Mouse (Mus musculus) stomach, embryonic 16.5 days (tissue): Measurements from ENCODE around the gene Trim43a. TPM values are rescaled to one million over a fixed set of nuclear protein-coding genes. Genes with fewer than 3 reads are reported as not detected.
"Not testable (repeated sequence)": the region's sequence is repeated elsewhere in the genome, so short reads cannot be mapped to it uniquely, and the experiment has no call there.

Source experiments
- ATAC-seq: fragments of 200-750 bp; cut with Nextera tagmentation; 2 replicates; pipeline ENCODE4 v1.8.0; 2017; ENCODE audit warnings: moderate number of reproducible peaks, moderate TSS enrichment; ENCODE audit not compliant: insufficient read depth, low FRiP score
- H3K27ac ChIP-seq: fragments of 300-500 bp; sonication (generic); 2 replicates; pipeline ENCODE4 v1.5.1; 2014; ENCODE audit warnings: low read length
- H3K27me3 ChIP-seq: fragments of 300-500 bp; sonication (generic); 2 replicates; pipeline ENCODE4 v1.6.1; 2014; ENCODE audit warnings: low read length, control low read depth, mixed read lengths; ENCODE audit not compliant: control insufficient read depth, insufficient read depth
- H3K36me3 ChIP-seq: fragments of 300-500 bp; sonication (generic); 2 replicates; pipeline ENCODE4 v1.6.1; 2014; ENCODE audit warnings: low read length; ENCODE audit not compliant: control insufficient read depth, insufficient read depth
- H3K4me1 ChIP-seq: fragments of 300-500 bp; sonication (generic); 2 replicates; pipeline ENCODE4 v1.6.1; 2014; ENCODE audit warnings: low read length, control low read depth, mixed read lengths; ENCODE audit not compliant: control insufficient read depth, insufficient read depth
- H3K4me2 ChIP-seq: fragments of 300-500 bp; sonication (generic); 2 replicates; pipeline ENCODE4 v1.6.1; 2014; ENCODE audit warnings: low read depth, low read length, mixed read lengths
- H3K4me3 ChIP-seq: fragments of 300-500 bp; sonication (generic); replicated peaks from 2 replicates; pipeline ENCODE4 v1.5.1; 2014; ENCODE audit warnings: mild to moderate bottlenecking, low read length
- H3K9ac ChIP-seq: fragments of 300-500 bp; sonication (generic); 2 replicates; pipeline ENCODE4 v1.6.1; 2014; ENCODE audit warnings: low read length
- H3K9me3 ChIP-seq: fragments of 300-500 bp; sonication (generic); replicated peaks from 2 replicates; pipeline ENCODE4 v1.6.1; 2016; ENCODE audit warnings: low read length, control low read depth; ENCODE audit not compliant: control insufficient read depth
- WGBS: fragments of 180-500 bp; shearing (Covaris S2); extraction: QIAGEN DNeasy Blood & Tissue Kit; methylation state at CpG from one replicate; pipeline ENCODE4 v1.1.7; 2014; 5-methylcytosine and 5-hydroxymethylcytosine counted together
- polyA plus RNA-seq: library from polyadenylated mRNA; unstranded; fragments of >200 nt; fragmentation: Nextera tagmentation; extraction: Ambion mirVana; gene quantifications from 2 replicates; pipeline ENCODE4 v1.2.1, GENCODE M21; 2015

Gene Trim43a
- polyA plus RNA-seq: not detected in 2 replicates

DNA sequence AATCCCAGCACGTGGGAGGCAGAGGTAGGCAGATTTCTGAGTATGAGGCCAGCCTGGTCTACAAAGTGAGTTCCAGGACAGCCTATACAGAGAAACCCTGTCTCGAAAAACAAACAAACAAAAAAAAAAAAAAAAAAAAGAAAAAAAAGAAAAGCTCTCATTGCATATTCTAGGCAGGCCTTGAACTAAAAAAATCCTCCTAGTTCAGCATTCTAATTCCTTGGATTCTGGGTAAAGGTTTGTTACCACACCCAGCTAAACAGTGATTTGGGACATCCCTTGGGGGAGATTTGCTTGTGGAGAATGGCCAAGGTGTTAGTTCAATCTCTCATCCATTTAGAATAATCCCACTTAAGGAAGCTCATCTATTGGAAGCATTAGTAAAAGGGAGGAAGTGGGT is at the start of gene Trim43a:
Gene Trim43a, plus strand, starts transcription at position 301 of the 400 bp plus-strand sequence.
- H3K4me1 ChIP-seq, H3K27me3 ChIP-seq, ATAC-seq, H3K9me3 ChIP-seq, H3K27ac ChIP-seq, H3K9ac ChIP-seq, H3K4me3 ChIP-seq, H3K36me3 ChIP-seq, H3K4me2 ChIP-seq: not testable (repeated sequence)
- 85% methylated on average over 2 of the region's 2 CpGs for WGBS

DNA sequence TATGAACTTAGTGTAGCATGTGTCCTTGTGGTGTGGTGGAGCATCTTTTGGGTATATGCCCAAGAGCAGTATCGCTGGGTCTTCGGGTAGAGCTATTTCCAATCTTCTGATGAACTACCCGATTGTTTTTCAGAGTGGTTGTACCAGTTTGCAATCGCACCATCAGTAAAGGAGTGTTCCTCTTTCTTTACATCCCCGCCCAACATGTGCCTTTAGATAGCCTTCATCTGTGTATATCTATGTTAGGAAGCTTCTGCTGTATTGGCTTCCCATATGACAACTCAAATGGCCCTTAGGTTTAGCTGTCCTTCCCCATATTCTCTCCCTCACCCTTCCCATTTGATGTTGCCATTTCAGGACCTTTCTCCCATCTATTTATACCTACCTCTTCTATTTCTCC is 46.6 kb upstream of the Trim43a start:
- no peak overlapping the region for H3K9ac ChIP-seq
- H3K4me3 ChIP-seq: no peak overlapping the region
- no peak overlapping the region for H3K4me2 ChIP-seq
- WGBS: 83% methylated on average over 5 of the region's 5 CpGs
- H3K9me3 ChIP-seq: no peaks in the 10 kb centered on the region
- no peak overlapping the region for H3K27ac ChIP-seq
- no peaks in the 10 kb centered on the region for H3K36me3 ChIP-seq
- H3K4me1 ChIP-seq: no peaks in the 10 kb centered on the region
- H3K27me3 ChIP-seq: no peaks in the 10 kb centered on the region
- ATAC-seq: no peak

DNA sequence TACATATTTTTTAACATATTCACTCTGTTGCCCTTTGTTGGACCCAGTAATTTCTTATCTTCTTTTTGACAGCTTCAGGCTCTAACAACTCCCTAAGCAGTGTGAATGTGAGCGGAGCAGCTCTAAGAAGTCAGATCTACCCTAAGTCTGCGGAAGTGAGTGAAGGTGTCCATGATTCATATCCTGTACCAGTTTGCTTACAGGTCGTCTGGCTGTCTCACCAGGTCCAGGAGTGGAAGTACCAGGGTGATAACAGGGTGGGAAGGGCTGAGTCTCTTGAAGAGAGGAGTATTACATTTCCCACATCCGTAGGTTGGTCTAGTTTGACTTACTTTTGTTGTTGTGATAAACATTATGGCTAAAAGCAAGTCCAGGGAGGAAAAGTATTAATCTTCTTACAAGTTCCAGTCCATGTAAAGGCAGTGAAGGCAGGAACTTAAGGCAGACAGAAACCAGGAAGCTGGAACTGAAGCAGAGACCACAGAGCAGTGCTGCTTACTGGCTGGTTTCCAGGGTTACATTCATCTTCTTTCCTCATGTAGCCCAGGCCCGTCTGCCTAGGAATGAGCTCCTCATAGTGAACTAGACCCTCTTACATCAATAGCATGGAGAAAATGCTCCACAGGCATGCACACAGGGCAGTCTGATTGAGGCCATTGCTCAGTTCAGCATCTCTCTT is 41.0 kb upstream of the Trim43a start:
- WGBS: 53% methylated on average over 5 of the region's 5 CpGs
- ATAC-seq: no peak

DNA sequence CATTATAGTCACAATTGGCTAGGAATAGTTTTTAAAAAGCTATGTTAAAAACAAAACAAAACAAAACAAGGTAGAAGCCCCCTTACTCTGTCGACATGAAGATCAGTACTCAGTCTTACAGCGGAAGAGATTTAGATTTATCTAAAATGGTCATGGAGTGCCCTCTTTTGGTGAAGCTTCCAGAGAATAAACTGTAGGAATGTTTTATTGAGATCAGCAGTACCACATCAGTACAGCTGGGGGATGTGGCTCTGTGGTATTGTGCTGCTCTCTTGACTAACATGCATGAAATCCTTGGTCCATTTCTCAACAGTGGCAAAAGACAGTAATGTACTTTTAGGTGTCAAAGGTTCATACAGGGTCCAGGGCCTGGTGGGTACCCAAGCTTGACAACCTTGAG is 37.9 kb upstream of the Trim43a start:
- H3K27ac ChIP-seq: no peak overlapping the region
- H3K9me3 ChIP-seq: no peaks in the 10 kb centered on the region
- H3K4me2 ChIP-seq: no peak overlapping the region
- no peak for ATAC-seq
- H3K4me3 ChIP-seq: no peak overlapping the region
- no peak overlapping the region for H3K9ac ChIP-seq
- WGBS: 20% methylated on average over 2 of the region's 2 CpGs
- H3K27me3 ChIP-seq: no peaks in the 10 kb centered on the region
- no peaks in the 10 kb centered on the region for H3K4me1 ChIP-seq
- no peaks in the 10 kb centered on the region for H3K36me3 ChIP-seq

More for the DNA sequence above, 41.0 kb upstream of the Trim43a start:
- H3K4me3 ChIP-seq: no peak overlapping the region
- H3K4me2 ChIP-seq: no peak overlapping the region
- no peak overlapping the region for H3K27ac ChIP-seq
- H3K9me3 ChIP-seq: no peaks in the 10 kb centered on the region
- H3K4me1 ChIP-seq: no peaks in the 10 kb centered on the region
- H3K36me3 ChIP-seq: no peaks in the 10 kb centered on the region
- H3K27me3 ChIP-seq: no peaks in the 10 kb centered on the region
- no peak overlapping the region for H3K9ac ChIP-seq

DNA sequence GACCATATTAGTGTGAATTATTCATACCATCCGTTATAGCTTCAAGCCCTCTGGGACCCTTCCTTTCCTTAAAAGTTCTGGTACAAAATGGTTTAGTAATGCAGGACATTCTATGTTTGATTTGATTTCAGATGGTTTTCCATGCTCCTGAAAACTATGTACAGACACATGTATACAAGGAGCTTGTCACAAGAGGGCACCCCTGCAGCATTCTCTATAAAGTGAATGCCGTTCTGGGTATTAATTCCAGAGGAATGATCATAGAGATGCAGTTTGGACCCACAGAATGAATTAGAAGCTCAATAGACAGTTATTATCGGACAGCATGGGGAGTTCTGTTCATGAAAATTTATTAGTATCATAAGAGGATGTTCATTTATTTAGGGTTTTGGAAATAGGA is 35.2 kb upstream of the Trim43a start:
- Histone ChIP-seq H3K4me2 (no peak overlapping the region), H3K9me3 (no peaks in the 10 kb centered on the region), H3K9ac (no peak overlapping the region), H3K27ac (no peak overlapping the region), H3K4me1 (peaks cover 7% of the 10 kb centered on the region; the same call in 1 of the 2 replicates), H3K27me3 (no peaks in the 10 kb centered on the region), H3K4me3 (no peak overlapping the region), H3K36me3 (no peaks in the 10 kb centered on the region)
- no peak for ATAC-seq
- 41% methylated on average over 3 of the region's 3 CpGs for WGBS

DNA sequence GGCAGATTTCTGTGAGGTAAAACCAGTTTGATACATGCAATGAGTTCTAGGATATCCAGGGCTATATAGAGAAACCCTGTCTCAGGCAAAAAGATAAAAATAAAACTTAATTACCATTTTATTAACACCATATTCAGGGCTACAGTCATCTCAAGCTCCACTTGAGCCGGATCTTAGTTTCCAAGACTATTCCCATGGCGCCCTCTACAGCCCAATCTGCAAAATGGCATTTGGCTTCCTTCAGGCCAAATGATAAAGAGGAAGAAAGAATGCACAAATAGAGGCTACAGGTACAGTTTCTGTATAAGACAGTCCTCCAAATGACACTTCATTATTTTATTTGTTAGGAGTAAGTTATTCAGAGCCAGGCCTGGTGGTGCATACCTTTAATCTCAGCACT is 34.5 kb upstream of the Trim43a start:
- H3K27me3 ChIP-seq: no peaks in the 10 kb centered on the region
- H3K4me3 ChIP-seq: no peak overlapping the region
- WGBS: 8% methylated on average over 2 of the region's 2 CpGs
- H3K27ac ChIP-seq: no peak overlapping the region
- peaks cover 7% of the 10 kb centered on the region; the same call in 1 of the 2 replicates for H3K4me1 ChIP-seq
- no peaks in the 10 kb centered on the region for H3K9me3 ChIP-seq
- H3K4me2 ChIP-seq: no peak overlapping the region
- H3K9ac ChIP-seq: no peak overlapping the region
- H3K36me3 ChIP-seq: no peaks in the 10 kb centered on the region
- no peak for ATAC-seq

DNA sequence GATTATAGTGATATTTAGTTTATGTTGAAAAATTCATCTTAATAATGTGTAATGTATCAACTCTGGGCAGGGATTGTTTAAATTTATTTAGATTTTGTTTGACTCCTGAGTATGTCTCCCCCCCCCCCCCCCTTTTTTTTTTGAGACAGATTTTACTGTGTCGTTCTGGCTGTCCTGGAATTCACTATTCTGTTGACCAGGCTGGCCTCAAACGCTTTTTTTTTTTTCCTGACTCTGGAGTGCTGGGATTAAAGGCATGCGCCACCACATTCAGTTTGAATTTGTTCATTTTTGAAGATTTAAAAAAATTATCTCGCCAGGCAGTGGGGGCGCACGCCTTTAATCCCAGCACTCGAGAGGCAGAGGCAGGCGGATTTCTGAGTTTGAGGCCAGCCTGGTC is 34.0 kb upstream of the Trim43a start:
- Histone ChIP-seq H3K36me3 (no peaks in the 10 kb centered on the region), H3K4me1 (peaks cover 7% of the 10 kb centered on the region; the same call in 1 of the 2 replicates), H3K27me3 (no peaks in the 10 kb centered on the region), H3K27ac (no peak overlapping the region), H3K4me3 (no peak overlapping the region), H3K9ac (no peak overlapping the region), H3K4me2 (no peak overlapping the region), H3K9me3 (no peaks in the 10 kb centered on the region)
- 61% methylated on average over 8 of the region's 8 CpGs for WGBS
- ATAC-seq: no peak

DNA sequence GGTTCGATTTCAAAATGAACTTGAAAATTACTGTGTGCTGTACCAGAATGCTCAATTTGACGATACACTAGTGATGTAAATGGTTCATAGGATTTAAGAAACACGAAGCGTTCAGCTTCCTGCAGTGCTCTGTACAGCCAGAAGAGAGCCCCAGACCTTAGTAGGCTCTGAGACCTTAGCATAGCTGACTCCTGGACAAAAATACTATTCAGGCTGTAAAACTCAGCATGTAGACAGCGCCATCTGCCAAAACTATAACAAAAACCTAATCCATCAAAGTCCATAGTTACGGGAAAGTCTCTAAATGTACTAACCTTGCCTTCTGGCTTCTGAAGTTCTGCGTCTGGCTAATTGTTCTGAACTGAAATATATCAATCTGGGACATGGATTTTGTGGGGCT is 33.4 kb upstream of the Trim43a start:
- H3K36me3 ChIP-seq: no peaks in the 10 kb centered on the region
- WGBS: 19% methylated on average over 7 of the region's 7 CpGs
- peak overlapping the region; percentile 50; the same call in 1 of the 2 replicates for H3K9ac ChIP-seq
- peak; percentile 73 for ATAC-seq
- H3K9me3 ChIP-seq: no peaks in the 10 kb centered on the region
- H3K27me3 ChIP-seq: no peaks in the 10 kb centered on the region
- H3K4me2 ChIP-seq: peak overlapping the region; percentile 81
- H3K4me3 ChIP-seq: peak overlapping the region; percentile 82
- peaks cover 7% of the 10 kb centered on the region; the same call in 1 of the 2 replicates for H3K4me1 ChIP-seq
- H3K27ac ChIP-seq: peak overlapping the region; percentile 32

DNA sequence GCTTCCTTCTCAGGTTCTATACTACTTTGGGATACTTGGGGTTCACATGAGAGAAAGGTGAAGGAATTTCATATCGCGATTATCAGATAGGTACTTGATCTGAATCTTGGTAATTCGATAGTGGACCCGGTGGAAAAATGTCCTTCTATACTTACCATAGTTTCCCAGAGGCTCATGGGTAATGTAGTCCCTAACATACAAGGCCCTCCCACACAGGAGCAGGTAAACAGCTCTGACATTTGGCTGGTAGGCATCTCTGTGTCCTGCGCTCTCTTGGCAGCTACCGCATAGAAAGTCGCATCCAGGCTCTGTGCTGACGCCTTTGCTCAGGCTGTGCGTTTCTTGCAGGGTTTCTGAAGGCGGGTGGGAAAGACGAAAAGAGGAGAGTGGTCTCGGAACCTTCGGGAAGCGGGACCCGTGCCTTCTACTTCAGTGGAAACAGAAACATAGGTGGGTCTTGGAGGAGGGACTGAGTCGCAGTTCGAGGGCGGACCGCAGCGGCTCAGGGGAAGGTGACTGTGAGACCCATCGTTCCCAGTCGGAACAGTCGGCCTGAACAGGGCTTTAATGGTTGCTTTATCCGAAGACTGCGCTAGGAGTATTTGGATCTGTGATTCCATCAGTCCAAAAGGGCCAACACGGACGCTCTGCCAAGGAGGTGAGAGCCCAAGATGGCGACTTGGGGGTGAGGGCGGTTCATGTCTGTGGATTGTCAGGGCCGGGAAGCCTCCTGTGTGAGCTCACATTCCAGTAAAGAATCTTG is 32.7 kb upstream of the Trim43a start, which contains the start of gene Zfp949:
Gene Zfp949, plus strand, starts transcription at position 170 of the 763 bp plus-strand sequence.
- peak; percentile 95 for ATAC-seq
- Histone ChIP-seq H3K9me3 (no peaks in the 10 kb centered on the region), H3K36me3 (no peaks in the 10 kb centered on the region), H3K27ac (peak within 1 kb of the TSS; percentile 76), H3K4me3 (peak within 1 kb of the TSS; percentile 82), H3K27me3 (no peaks in the 10 kb centered on the region), H3K4me1 (peaks cover 7% of the 10 kb centered on the region; the same call in 1 of the 2 replicates), H3K9ac (peak within 1 kb of the TSS; percentile 79), H3K4me2 (peak within 1 kb of the TSS; percentile 81)
- under 1% methylated on average over 30 of the region's 30 CpGs for WGBS
